Mouse (Mus musculus) liver, embryonic 14.5 days (tissue): ENCODE results near the gene Prkcb. TPM values are rescaled to one million over a fixed set of nuclear protein-coding genes. Genes with fewer than 3 reads are reported as not detected.

Source experiments
- ATAC-seq: fragments of 200-750 bp; cut with Nextera tagmentation; 2 replicates; pipeline ENCODE4 v1.8.0; 2017; ENCODE audit warnings: moderate number of reproducible peaks, mild to moderate bottlenecking, moderate library complexity; ENCODE audit not compliant: insufficient read depth
- DNase-seq, 3 experiments: peaks; one replicate each; pipeline ENCODE4 v3.0.0-alpha.2; 2012 to 2013; ENCODE audit warnings: low read depth in 3 of 3, low spot score in 3 of 3
- H3K27ac ChIP-seq: fragments of 300-500 bp; sonication (generic); 2 replicates; pipeline ENCODE4 v1.5.1; 2014; ENCODE audit warnings: moderate library complexity, mild to moderate bottlenecking, control low read depth, inconsistent platforms
- H3K27me3 ChIP-seq: fragments of 300-500 bp; sonication (generic); 2 replicates; pipeline ENCODE4 v1.6.1; 2014; ENCODE audit warnings: mild to moderate bottlenecking, low read length, moderate library complexity; ENCODE audit not compliant: control insufficient read depth, insufficient read depth
- H3K36me3 ChIP-seq: fragments of 300-500 bp; sonication (generic); replicated peaks from 2 replicates; pipeline ENCODE4 v1.6.1; 2014; ENCODE audit warnings: low read depth; ENCODE audit not compliant: control insufficient read depth, insufficient read depth
- H3K4me1 ChIP-seq, 2 experiments: fragments of 200-500 bp in 1 of 2; fragments of 300-500 bp in 1 of 2; sonication (generic) in 1 of 2; replicated peaks; 2 replicates each; pipeline ENCODE4 v1.6.1; 2012 to 2014; ENCODE audit warnings: antibody characterized with exemption in 1 of 2, inconsistent platforms in 1 of 2, low read length in 1 of 2; ENCODE audit not compliant: control insufficient read depth in 2 of 2, insufficient read depth in 2 of 2
- H3K4me2 ChIP-seq: fragments of 300-500 bp; sonication (generic); 2 replicates; pipeline ENCODE4 v1.6.1; 2014; ENCODE audit warnings: low read depth, mild to moderate bottlenecking, control low read depth, moderate library complexity
- H3K4me3 ChIP-seq, 2 experiments: fragments of 200-500 bp in 1 of 2; fragments of 300-500 bp in 1 of 2; sonication (generic) in 1 of 2; 2 replicates each; pipeline ENCODE4 v1.5.1; 2012 to 2014; ENCODE audit warnings: low read depth in 2 of 2, low read length in 2 of 2, mild to moderate bottlenecking in 2 of 2, control low read depth in 1 of 2, inconsistent platforms in 1 of 2, moderate library complexity in 1 of 2; ENCODE audit not compliant: insufficient read depth in 1 of 2
- H3K9ac ChIP-seq: fragments of 300-500 bp; sonication (generic); replicated peaks from 2 replicates; pipeline ENCODE4 v1.6.1; 2014; ENCODE audit warnings: mild to moderate bottlenecking, control low read depth, moderate library complexity
- H3K9me3 ChIP-seq: fragments of 300-500 bp; sonication (generic); 2 replicates; pipeline ENCODE4 v1.6.1; 2016; ENCODE audit warnings: low read length, mixed read lengths; ENCODE audit not compliant: control insufficient read depth
- CTCF ChIP-seq: IDR thresholded peaks from 2 replicates; pipeline ENCODE4 v1.5.1; 2016; ENCODE audit warnings: antibody characterized with exemption, low read depth, control low read depth
- EP300 ChIP-seq: IDR thresholded peaks from 2 replicates; pipeline ENCODE4 v1.6.1; 2016; ENCODE audit warnings: antibody characterized with exemption, low read depth
- WGBS: fragments of 180-500 bp; shearing (Covaris S2); extraction: QIAGEN DNeasy Blood & Tissue Kit; methylation state at CpG from one replicate; pipeline ENCODE4 v1.1.7; 2014; ENCODE audit not compliant: insufficient replicate concordance; 5-methylcytosine and 5-hydroxymethylcytosine counted together
- polyA plus RNA-seq, 2 experiments: library from polyadenylated mRNA; depleted of rRNA in 1 of 2; stranded (reverse) in 1 of 2; unstranded in 1 of 2; fragments of >200 nt; fragmentation: Nextera tagmentation in 1 of 2; extraction: Ambion mirVana in 1 of 2; gene quantifications; 2 replicates each; pipeline versions ENCODE4 v1.2.1 to v1.2.3; 2012 to 2014

The Prkcb gene
- polyA plus RNA-seq, 2 experiments: 1.6 to 2.3 TPM

GRCm38 (mm10) chr7:122656671-122657070 lies 368.1 kb downstream of the Prkcb start:
- H3K4me2 ChIP-seq: no peak overlapping the region
- no peaks in the 10 kb centered on the region for H3K9me3 ChIP-seq
- TF ChIP-seq CTCF (no peak), EP300 (no peak)
- DNase-seq (no peak), ATAC-seq (no peak)
- WGBS: 71% methylated on average over 3 of the region's 3 CpGs
- H3K9ac ChIP-seq: no peak overlapping the region
- no peak overlapping the region for H3K4me3 ChIP-seq
- no peak overlapping the region for H3K27ac ChIP-seq
- H3K27me3 ChIP-seq: no peaks in the 10 kb centered on the region
- no peaks in the 10 kb centered on the region for H3K36me3 ChIP-seq
- no peaks in the 10 kb centered on the region for H3K4me1 ChIP-seq

- H3K4me1 ChIP-seq: no peaks in the 10 kb centered on the region
- no peaks in the 10 kb centered on the region for H3K36me3 ChIP-seq
- DNase-seq (no peak), ATAC-seq (no peak)
- TF ChIP-seq CTCF: no peak
- no peak for TF ChIP-seq EP300
- no peak overlapping the region for H3K27ac ChIP-seq
- no peaks in the 10 kb centered on the region for H3K9me3 ChIP-seq
- H3K27me3 ChIP-seq: no peaks in the 10 kb centered on the region
- H3K9ac ChIP-seq: no peak overlapping the region
- H3K4me3 ChIP-seq: no peak overlapping the region
- WGBS: 63% methylated on average over 5 of the region's 5 CpGs
- no peak overlapping the region for H3K4me2 ChIP-seq
These were observed 369.0 kb downstream of the Prkcb start for GRCm38 (mm10) chr7:122657423-122658126.

GRCm38 (mm10) chr7:122665311-122666049 lies 376.9 kb downstream of the Prkcb start:
- H3K27ac ChIP-seq: no peak overlapping the region
- no peak overlapping the region for H3K4me2 ChIP-seq
- no peak for TF ChIP-seq EP300
- 34% methylated on average over 7 of the region's 7 CpGs for WGBS
- H3K4me1 ChIP-seq: no peaks in the 10 kb centered on the region
- no peak overlapping the region for H3K4me3 ChIP-seq
- H3K9me3 ChIP-seq: no peaks in the 10 kb centered on the region
- no peaks in the 10 kb centered on the region for H3K27me3 ChIP-seq
- no peak overlapping the region for H3K9ac ChIP-seq
- DNase-seq (no peak), ATAC-seq (no peak)
- H3K36me3 ChIP-seq: no peaks in the 10 kb centered on the region

GRCm38 (mm10) chr7:122667903-122668302 lies 379.4 kb downstream of the Prkcb start:
- Histone ChIP-seq H3K9me3 (no peaks in the 10 kb centered on the region), H3K36me3 (no peaks in the 10 kb centered on the region), H3K4me3 (no peak overlapping the region), H3K27ac (no peak overlapping the region), H3K9ac (no peak overlapping the region), H3K27me3 (no peaks in the 10 kb centered on the region), H3K4me1 (no peaks in the 10 kb centered on the region), H3K4me2 (no peak overlapping the region)
- ATAC-seq (no peak), DNase-seq (no peak)
- TF ChIP-seq CTCF: peak; percentile 55
- no peak for TF ChIP-seq EP300
- 19% methylated on average over 5 of the region's 5 CpGs for WGBS

- H3K4me2 ChIP-seq: no peak within 1 kb of the TSS
- WGBS: 14% methylated on average over 13 of the region's 13 CpGs
- DNase-seq: no peak
- H3K27ac ChIP-seq: no peak within 1 kb of the TSS
- no peak within 1 kb of the TSS for H3K9ac ChIP-seq
- H3K36me3 ChIP-seq: no peaks in the 10 kb centered on the region
- ATAC-seq: no peak
- H3K4me3 ChIP-seq: no peak within 1 kb of the TSS
- TF ChIP-seq CTCF (no peak), EP300 (no peak)
- H3K9me3 ChIP-seq: no peaks in the 10 kb centered on the region
- H3K27me3 ChIP-seq: no peaks in the 10 kb centered on the region
- H3K4me1 ChIP-seq: no peaks in the 10 kb centered on the region
These were observed 381.9 kb downstream of the Prkcb start, which contains the start of gene Cacng3 for GRCm38 (mm10) chr7:122670442-122670872. Gene Cacng3 (plus strand): TSS chr7:122670492.
